Mouse (Mus musculus): ENCODE results near the gene Pmm2. TPM values are rescaled to one million over a fixed set of nuclear protein-coding genes. Genes with fewer than 3 reads are reported as not detected.

Pmm2 gene
- polyA plus RNA-seq, 1 experiment from 2014 or later: 51.1 TPM

GRCm38 (mm10) chr16:8650007-8650406, 12.5 kb downstream of the Pmm2 start:
- no peak overlapping the region for H3K4me3 ChIP-seq (ENCODE audit: low read length)
- H3K27ac ChIP-seq (ENCODE audit: low read length): no peak overlapping the region
- peaks cover 28% of the 10 kb centered on the region for H3K36me3 ChIP-seq (ENCODE audit: control insufficient read depth, insufficient read depth, low read length)
- WGBS: 96% methylated on average over 3 of the region's 3 CpGs
- no peak for ATAC-seq (ENCODE audit: low read depth)
- no peaks in the 10 kb centered on the region for H3K27me3 ChIP-seq (ENCODE audit: control insufficient read depth, insufficient read depth, low read depth, low read length)
- no peak overlapping the region for H3K4me2 ChIP-seq (ENCODE audit: low read depth, low read length)
- H3K4me1 ChIP-seq (replicated peaks; ENCODE audit: control insufficient read depth, insufficient read depth, low read length): no peaks in the 10 kb centered on the region
- H3K9me3 ChIP-seq (ENCODE audit: control insufficient read depth, low read length): no peaks in the 10 kb centered on the region
- H3K9ac ChIP-seq (ENCODE audit: low read length): no peak overlapping the region

GRCm38 (mm10) chr16:8655108-8655507, 17.6 kb downstream of the Pmm2 start:
- H3K36me3 ChIP-seq (ENCODE audit: control insufficient read depth, insufficient read depth, low read length): peaks cover 26% of the 10 kb centered on the region
- 80% methylated on average over 6 of the region's 6 CpGs for WGBS
- H3K4me3 ChIP-seq (ENCODE audit: low read length): no peak overlapping the region
- ATAC-seq (ENCODE audit: low read depth): no peak
- H3K4me2 ChIP-seq (ENCODE audit: low read depth, low read length): no peak overlapping the region
- no peak overlapping the region for H3K9ac ChIP-seq (ENCODE audit: low read length)
- H3K9me3 ChIP-seq (ENCODE audit: control insufficient read depth, low read length): no peaks in the 10 kb centered on the region
- H3K27ac ChIP-seq (ENCODE audit: low read length): no peak overlapping the region
- H3K27me3 ChIP-seq (ENCODE audit: control insufficient read depth, insufficient read depth, low read depth, low read length): no peaks in the 10 kb centered on the region
- no peaks in the 10 kb centered on the region for H3K4me1 ChIP-seq (replicated peaks; ENCODE audit: control insufficient read depth, insufficient read depth, low read length)

DNA sequence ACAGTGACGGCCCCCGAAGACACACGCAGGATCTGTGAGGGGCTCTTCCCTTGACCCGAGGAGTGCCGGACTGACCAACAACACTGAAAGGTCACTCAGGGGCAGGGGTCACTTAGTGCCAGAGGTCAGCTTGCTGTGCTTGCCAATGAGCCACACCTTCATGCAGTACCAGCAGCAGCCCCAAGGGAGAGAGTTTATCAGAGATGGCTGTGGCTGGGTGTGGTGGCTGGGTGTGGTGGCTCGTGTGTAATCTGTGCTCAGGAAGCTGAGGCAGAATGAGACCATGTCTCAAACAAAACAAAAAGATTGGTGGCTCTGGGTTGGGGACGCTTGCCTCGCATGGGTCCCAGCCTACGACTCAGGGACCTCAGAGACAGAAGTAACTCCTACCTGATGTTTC, 18.1 kb downstream of the Pmm2 start:
- no peak overlapping the region for H3K4me2 ChIP-seq (ENCODE audit: low read depth, low read length)
- H3K4me3 ChIP-seq (ENCODE audit: low read length): no peak overlapping the region
- H3K27ac ChIP-seq (ENCODE audit: low read length): no peak overlapping the region
- H3K36me3 ChIP-seq (ENCODE audit: control insufficient read depth, insufficient read depth, low read length): peaks cover 24% of the 10 kb centered on the region
- H3K9me3 ChIP-seq (ENCODE audit: control insufficient read depth, low read length): no peaks in the 10 kb centered on the region
- H3K9ac ChIP-seq (ENCODE audit: low read length): no peak overlapping the region
- ATAC-seq (ENCODE audit: low read depth): no peak
- H3K4me1 ChIP-seq (replicated peaks; ENCODE audit: control insufficient read depth, insufficient read depth, low read length): no peaks in the 10 kb centered on the region
- no peaks in the 10 kb centered on the region for H3K27me3 ChIP-seq (ENCODE audit: control insufficient read depth, insufficient read depth, low read depth, low read length)
- WGBS: 70% methylated on average over 9 of the region's 9 CpGs

- WGBS: 76% methylated on average over 2 of the region's 2 CpGs
- Histone ChIP-seq H3K4me3 (ENCODE audit: low read length) (no peak overlapping the region), H3K9me3 (ENCODE audit: control insufficient read depth, low read length) (no peaks in the 10 kb centered on the region), H3K27ac (ENCODE audit: low read length) (no peak overlapping the region), H3K4me2 (ENCODE audit: low read depth, low read length) (no peak overlapping the region), H3K4me1 (replicated peaks; ENCODE audit: control insufficient read depth, insufficient read depth, low read length) (no peaks in the 10 kb centered on the region), H3K36me3 (ENCODE audit: control insufficient read depth, insufficient read depth, low read length) (peaks cover 22% of the 10 kb centered on the region), H3K9ac (ENCODE audit: low read length) (no peak overlapping the region), H3K27me3 (ENCODE audit: control insufficient read depth, insufficient read depth, low read depth, low read length) (no peaks in the 10 kb centered on the region)
- ATAC-seq (ENCODE audit: low read depth): no peak
Measured at GRCm38 (mm10) chr16:8656256-8656655, 18.8 kb downstream of the Pmm2 start.

GRCm38 (mm10) chr16:8658349-8658748, 20.9 kb downstream of the Pmm2 start:
- H3K9me3 ChIP-seq (ENCODE audit: control insufficient read depth, low read length): no peaks in the 10 kb centered on the region
- 71% methylated on average over 4 of the region's 4 CpGs for WGBS
- no peak overlapping the region for H3K4me2 ChIP-seq (ENCODE audit: low read depth, low read length)
- H3K27me3 ChIP-seq (ENCODE audit: control insufficient read depth, insufficient read depth, low read depth, low read length): no peaks in the 10 kb centered on the region
- peaks cover 18% of the 10 kb centered on the region for H3K36me3 ChIP-seq (ENCODE audit: control insufficient read depth, insufficient read depth, low read length)
- ATAC-seq (ENCODE audit: low read depth): no peak
- H3K27ac ChIP-seq (ENCODE audit: low read length): no peak overlapping the region
- no peak overlapping the region for H3K4me3 ChIP-seq (ENCODE audit: low read length)
- no peak overlapping the region for H3K9ac ChIP-seq (ENCODE audit: low read length)
- H3K4me1 ChIP-seq (replicated peaks; ENCODE audit: control insufficient read depth, insufficient read depth, low read length): no peaks in the 10 kb centered on the region

GRCm38 (mm10) chr16:8658764-8659163, 21.3 kb downstream of the Pmm2 start:
- H3K36me3 ChIP-seq (ENCODE audit: control insufficient read depth, insufficient read depth, low read length): peaks cover 18% of the 10 kb centered on the region
- H3K9ac ChIP-seq (ENCODE audit: low read length): no peak overlapping the region
- no peaks in the 10 kb centered on the region for H3K27me3 ChIP-seq (ENCODE audit: control insufficient read depth, insufficient read depth, low read depth, low read length)
- H3K9me3 ChIP-seq (ENCODE audit: control insufficient read depth, low read length): no peaks in the 10 kb centered on the region
- WGBS: 90% methylated on average over 4 of the region's 4 CpGs
- no peak for ATAC-seq (ENCODE audit: low read depth)
- no peak overlapping the region for H3K27ac ChIP-seq (ENCODE audit: low read length)
- no peak overlapping the region for H3K4me3 ChIP-seq (ENCODE audit: low read length)
- H3K4me1 ChIP-seq (replicated peaks; ENCODE audit: control insufficient read depth, insufficient read depth, low read length): no peaks in the 10 kb centered on the region
- no peak overlapping the region for H3K4me2 ChIP-seq (ENCODE audit: low read depth, low read length)

DNA sequence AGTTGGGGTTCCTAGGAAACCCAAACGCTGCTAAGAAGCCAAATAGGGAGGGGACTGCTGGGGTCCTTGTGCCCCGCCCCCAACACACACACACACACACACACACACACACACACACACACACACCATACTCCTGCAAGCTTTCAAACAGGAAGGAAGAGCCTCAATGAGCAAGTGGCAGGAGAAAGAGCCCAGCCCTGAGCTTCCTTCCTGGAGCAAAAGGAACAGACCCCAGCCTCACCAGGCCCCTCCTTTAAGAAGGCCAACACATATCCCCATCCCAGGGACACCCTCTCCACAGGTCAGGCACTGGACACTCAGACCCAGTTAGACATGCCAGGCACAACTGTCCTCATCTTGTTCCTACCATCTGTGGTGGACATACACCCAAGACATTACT, 25.5 kb downstream of the Pmm2 start:
- WGBS: 55% methylated on average over 2 of the region's 2 CpGs
- Histone ChIP-seq H3K9ac (ENCODE audit: low read length) (no peak overlapping the region), H3K4me3 (ENCODE audit: low read length) (no peak overlapping the region), H3K36me3 (ENCODE audit: control insufficient read depth, insufficient read depth, low read length) (peaks cover 8% of the 10 kb centered on the region), H3K4me1 (replicated peaks; ENCODE audit: control insufficient read depth, insufficient read depth, low read length) (peaks cover 19% of the 10 kb centered on the region), H3K9me3 (ENCODE audit: control insufficient read depth, low read length) (no peaks in the 10 kb centered on the region), H3K27ac (ENCODE audit: low read length) (peak overlapping the region; percentile 33; the same call in 1 of the 2 replicates), H3K27me3 (ENCODE audit: control insufficient read depth, insufficient read depth, low read depth, low read length) (no peaks in the 10 kb centered on the region), H3K4me2 (ENCODE audit: low read depth, low read length) (no peak overlapping the region)
- no peak for ATAC-seq (ENCODE audit: low read depth)

- H3K27ac ChIP-seq (ENCODE audit: low read length): peak overlapping the region; percentile 33; the same call in 1 of the 2 replicates
- H3K4me1 ChIP-seq (replicated peaks; ENCODE audit: control insufficient read depth, insufficient read depth, low read length): peaks cover 19% of the 10 kb centered on the region
- H3K27me3 ChIP-seq (ENCODE audit: control insufficient read depth, insufficient read depth, low read depth, low read length): no peaks in the 10 kb centered on the region
- 83% methylated on average over 24 of the region's 24 CpGs for WGBS
- ATAC-seq (ENCODE audit: low read depth): no peak
- H3K4me3 ChIP-seq (ENCODE audit: low read length): no peak overlapping the region
- no peak overlapping the region for H3K4me2 ChIP-seq (ENCODE audit: low read depth, low read length)
- H3K36me3 ChIP-seq (ENCODE audit: control insufficient read depth, insufficient read depth, low read length): peaks cover 8% of the 10 kb centered on the region
- H3K9me3 ChIP-seq (ENCODE audit: control insufficient read depth, low read length): no peaks in the 10 kb centered on the region
- H3K9ac ChIP-seq (ENCODE audit: low read length): no peak overlapping the region
Measured at GRCm38 (mm10) chr16:8663606-8664539, 26.4 kb downstream of the Pmm2 start.

DNA sequence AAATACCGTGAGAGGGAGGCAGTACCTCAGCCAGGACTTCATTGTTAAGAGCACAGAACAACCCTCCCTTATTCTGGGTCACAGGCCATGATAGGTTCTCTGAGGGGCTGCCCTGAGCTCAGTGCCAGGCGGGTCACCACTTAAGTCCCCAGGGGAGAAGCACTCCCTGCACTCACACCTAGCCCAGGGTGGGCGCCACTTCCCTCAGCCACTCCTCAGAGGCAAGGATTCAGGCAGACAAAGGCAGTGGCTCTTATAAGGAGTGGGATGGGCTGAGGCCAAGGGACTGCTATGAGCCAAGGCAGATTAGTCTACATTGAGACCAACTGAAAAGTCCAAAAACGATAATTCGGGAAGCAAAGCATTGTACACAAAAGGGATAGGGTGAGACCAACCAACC, 27.9 kb downstream of the Pmm2 start:
- Histone ChIP-seq H3K9ac (ENCODE audit: low read length) (no peak overlapping the region), H3K4me1 (replicated peaks; ENCODE audit: control insufficient read depth, insufficient read depth, low read length) (peaks cover 30% of the 10 kb centered on the region), H3K4me3 (ENCODE audit: low read length) (no peak overlapping the region), H3K9me3 (ENCODE audit: control insufficient read depth, low read length) (no peaks in the 10 kb centered on the region), H3K4me2 (ENCODE audit: low read depth, low read length) (no peak overlapping the region), H3K36me3 (ENCODE audit: control insufficient read depth, insufficient read depth, low read length) (peaks cover 6% of the 10 kb centered on the region), H3K27ac (ENCODE audit: low read length) (peak overlapping the region; percentile 47; the same call in 1 of the 2 replicates), H3K27me3 (ENCODE audit: control insufficient read depth, insufficient read depth, low read depth, low read length) (no peaks in the 10 kb centered on the region)
- ATAC-seq (ENCODE audit: low read depth): peak; percentile 34
- WGBS: 71% methylated on average over 5 of the region's 5 CpGs
